19 mouse cellular contexts compared by ENCODE assay signal in genomic region chr2:38977837-38978236, GRCm38 (mm10). TPM values are rescaled to one million over a fixed set of nuclear protein-coding genes. Genes with fewer than 3 reads are reported as not detected.
"Had no signal": no experiment of that assay in that cellular context is flagged by ENCODE, and none has a peak within 500 bp of the region (broad histone marks: within the 10 kb centered on the region; RNA-seq: fewer than 3 reads in every experiment).

No protein-coding gene starts in this region.

- H3K27ac ChIP-seq: kidney, postnatal 0 days; layer of hippocampus, adult 2 months; limb, embryonic 12.5 days; liver, embryonic 13.5 days; lung, embryonic 15.5 days; macrophage; midbrain, embryonic 12.5 days; neural tube, embryonic 12.5 days had no signal

- H3K36me3 ChIP-seq: limb, embryonic 12.5 days; liver, embryonic 13.5 days; lung, embryonic 15.5 days; midbrain, embryonic 12.5 days; neural tube, embryonic 12.5 days had no signal

- H3K9ac ChIP-seq: limb, embryonic 12.5 days; liver, embryonic 13.5 days; liver, postnatal 0 days; lung, embryonic 15.5 days; midbrain, embryonic 12.5 days; neural tube, embryonic 12.5 days had no signal

- ATAC-seq: liver, postnatal 0 days had no signal

- H3K9me3 ChIP-seq: limb, embryonic 12.5 days; liver, embryonic 13.5 days; lung, embryonic 15.5 days; midbrain, embryonic 12.5 days; neural tube, embryonic 12.5 days had no signal

- H3K4me3 ChIP-seq: layer of hippocampus, adult 2 months; limb, embryonic 12.5 days; liver, embryonic 13.5 days; lung, embryonic 15.5 days; megakaryocyte, embryonic 14.5 days; midbrain, embryonic 12.5 days; myocyte; neural tube, embryonic 12.5 days had no signal

- H3K4me2 ChIP-seq: limb, embryonic 12.5 days; liver, embryonic 13.5 days; lung, embryonic 15.5 days; midbrain, embryonic 12.5 days; neural tube, embryonic 12.5 days had no signal

- H3K4me1 ChIP-seq: limb, embryonic 12.5 days; lung, embryonic 15.5 days; megakaryocyte, embryonic 14.5 days; midbrain, embryonic 12.5 days; neural tube, embryonic 12.5 days had no signal

- H3K27me3 ChIP-seq: limb, embryonic 12.5 days; lung, embryonic 15.5 days; midbrain, embryonic 12.5 days; neural tube, embryonic 12.5 days had no signal

- DNase-seq: kidney, adult 9 months; kidney, postnatal 36 days; liver; liver, embryonic 13.5 days; liver, postnatal 0 days; lung, postnatal 14 days; right cerebral cortex, adult 18-20 months; right cerebral cortex, postnatal 25 days; thymus, adult 18-20 months; thymus, postnatal 14 days had no signal

RNA-seq across cellular contexts. Expression of gene Olfml2a, which starts 46.1 kb away (rescaled TPM):
- polyA plus RNA-seq: macrophage had no signal
